Mouse (Mus musculus): Measurements from ENCODE around the gene Anapc4. TPM values are rescaled to one million over a fixed set of nuclear protein-coding genes. Genes with fewer than 3 reads are reported as not detected.

Gene Anapc4
- polyA plus RNA-seq, 1 experiment from 2014 or later: 17.6 TPM

GRCm38 (mm10) chr5:52864446-52864845 lies 30.6 kb downstream of the Anapc4 start:
- TF ChIP-seq CTCF (IDR thresholded peaks at IDR 0.05; ENCODE audit: low read depth) (no peak), EP300 (IDR thresholded peaks at IDR 0.05; ENCODE audit: low read depth) (no peak)
- no peak for ATAC-seq
- 76% methylated on average over 8 of the region's 8 CpGs for WGBS (ENCODE audit: insufficient replicate concordance)
- H3K4me3 ChIP-seq (ENCODE audit: low read depth, low read length): no peak overlapping the region
- no peak overlapping the region for H3K4me2 ChIP-seq (ENCODE audit: low read depth, low read length)
- no peaks in the 10 kb centered on the region for H3K4me1 ChIP-seq (ENCODE audit: insufficient read depth)
- H3K36me3 ChIP-seq (replicated peaks; ENCODE audit: insufficient read depth, low read length): peaks cover 60% of the 10 kb centered on the region
- DNase-seq: no peak
- H3K27me3 ChIP-seq (ENCODE audit: insufficient read depth, low read length): no peaks in the 10 kb centered on the region
- no peaks in the 10 kb centered on the region for H3K9me3 ChIP-seq (ENCODE audit: low read length)
- H3K9ac ChIP-seq (replicated peaks): no peak overlapping the region
- H3K27ac ChIP-seq (ENCODE audit: low read depth): no peak overlapping the region

GRCm38 (mm10) chr5:52865825-52866224 lies 32.0 kb downstream of the Anapc4 start:
- no peak for ATAC-seq
- no peak overlapping the region for H3K27ac ChIP-seq (ENCODE audit: low read depth)

GRCm38 (mm10) chr5:52866361-52867155 lies 32.7 kb downstream of the Anapc4 start:
- Histone ChIP-seq H3K4me3 (ENCODE audit: low read depth, low read length) (no peak overlapping the region), H3K9me3 (ENCODE audit: low read length) (no peaks in the 10 kb centered on the region), H3K9ac (replicated peaks) (no peak overlapping the region), H3K4me2 (ENCODE audit: low read depth, low read length) (no peak overlapping the region), H3K36me3 (replicated peaks; ENCODE audit: insufficient read depth, low read length) (peaks cover 43% of the 10 kb centered on the region), H3K27me3 (ENCODE audit: insufficient read depth, low read length) (no peaks in the 10 kb centered on the region), H3K27ac (ENCODE audit: low read depth) (no peak overlapping the region), H3K4me1 (ENCODE audit: insufficient read depth) (no peaks in the 10 kb centered on the region)
- DNase-seq (no peak), ATAC-seq (no peak)
- TF ChIP-seq EP300 (IDR thresholded peaks at IDR 0.05; ENCODE audit: low read depth) (no peak), CTCF (IDR thresholded peaks at IDR 0.05; ENCODE audit: low read depth) (no peak)
- WGBS (ENCODE audit: insufficient replicate concordance): 84% methylated on average over 18 of the region's 18 CpGs

More at GRCm38 (mm10) chr5:52865825-52866224, 32.0 kb downstream of the Anapc4 start:
- no peaks in the 10 kb centered on the region for H3K9me3 ChIP-seq (ENCODE audit: low read length)
- TF ChIP-seq EP300 (IDR thresholded peaks at IDR 0.05; ENCODE audit: low read depth) (no peak), CTCF (IDR thresholded peaks at IDR 0.05; ENCODE audit: low read depth) (no peak)
- H3K36me3 ChIP-seq (replicated peaks; ENCODE audit: insufficient read depth, low read length): peaks cover 50% of the 10 kb centered on the region
- no peaks in the 10 kb centered on the region for H3K27me3 ChIP-seq (ENCODE audit: insufficient read depth, low read length)
- H3K4me1 ChIP-seq (ENCODE audit: insufficient read depth): no peaks in the 10 kb centered on the region
- peak; percentile 41 for DNase-seq
- no peak overlapping the region for H3K4me2 ChIP-seq (ENCODE audit: low read depth, low read length)
- H3K4me3 ChIP-seq (ENCODE audit: low read depth, low read length): no peak overlapping the region
- 74% methylated on average over 9 of the region's 9 CpGs for WGBS (ENCODE audit: insufficient replicate concordance)
- no peak overlapping the region for H3K9ac ChIP-seq (replicated peaks)

GRCm38 (mm10) chr5:52868918-52869703 lies 35.3 kb downstream of the Anapc4 start:
- peaks cover 27% of the 10 kb centered on the region for H3K36me3 ChIP-seq (replicated peaks; ENCODE audit: insufficient read depth, low read length)
- no peak overlapping the region for H3K4me3 ChIP-seq (ENCODE audit: low read depth, low read length)
- H3K27me3 ChIP-seq (ENCODE audit: insufficient read depth, low read length): no peaks in the 10 kb centered on the region
- no peak overlapping the region for H3K9ac ChIP-seq (replicated peaks)
- no peak overlapping the region for H3K27ac ChIP-seq (ENCODE audit: low read depth)
- DNase-seq (no peak), ATAC-seq (no peak)
- no peak overlapping the region for H3K4me2 ChIP-seq (ENCODE audit: low read depth, low read length)
- no peaks in the 10 kb centered on the region for H3K9me3 ChIP-seq (ENCODE audit: low read length)
- no peak for TF ChIP-seq CTCF (IDR thresholded peaks at IDR 0.05; ENCODE audit: low read depth)
- TF ChIP-seq EP300 (IDR thresholded peaks at IDR 0.05; ENCODE audit: low read depth): no peak
- no peaks in the 10 kb centered on the region for H3K4me1 ChIP-seq (ENCODE audit: insufficient read depth)
- 85% methylated on average over 12 of the region's 12 CpGs for WGBS (ENCODE audit: insufficient replicate concordance)

- 41% methylated on average over 1 of the region's 1 CpGs for WGBS (ENCODE audit: insufficient replicate concordance)
- Histone ChIP-seq H3K4me3 (ENCODE audit: low read depth, low read length) (no peak overlapping the region), H3K4me1 (ENCODE audit: insufficient read depth) (no peaks in the 10 kb centered on the region), H3K27ac (ENCODE audit: low read depth) (no peak overlapping the region), H3K9ac (replicated peaks) (no peak overlapping the region), H3K9me3 (ENCODE audit: low read length) (no peaks in the 10 kb centered on the region), H3K4me2 (ENCODE audit: low read depth, low read length) (no peak overlapping the region), H3K36me3 (replicated peaks; ENCODE audit: insufficient read depth, low read length) (peaks cover 10% of the 10 kb centered on the region), H3K27me3 (ENCODE audit: insufficient read depth, low read length) (no peaks in the 10 kb centered on the region)
- no peak for TF ChIP-seq EP300 (IDR thresholded peaks at IDR 0.05; ENCODE audit: low read depth)
- DNase-seq: no peak
- no peak for ATAC-seq
Measured at GRCm38 (mm10) chr5:52871461-52871860, 37.6 kb downstream of the Anapc4 start.

- Histone ChIP-seq H3K36me3 (replicated peaks; ENCODE audit: insufficient read depth, low read length) (0 out of 2 replicates have a peak, but pooled peaks cover 5% of the 10 kb centered on the region), H3K4me1 (ENCODE audit: insufficient read depth) (no peaks in the 10 kb centered on the region), H3K4me2 (ENCODE audit: low read depth, low read length) (no peak overlapping the region), H3K27ac (ENCODE audit: low read depth) (no peak overlapping the region), H3K9me3 (ENCODE audit: low read length) (no peaks in the 10 kb centered on the region), H3K27me3 (ENCODE audit: insufficient read depth, low read length) (no peaks in the 10 kb centered on the region), H3K4me3 (ENCODE audit: low read depth, low read length) (no peak overlapping the region), H3K9ac (replicated peaks) (no peak overlapping the region)
- DNase-seq (no peak), ATAC-seq (no peak)
- 82% methylated on average over 13 of the region's 13 CpGs for WGBS (ENCODE audit: insufficient replicate concordance)
- TF ChIP-seq CTCF (IDR thresholded peaks at IDR 0.05; ENCODE audit: low read depth) (no peak), EP300 (IDR thresholded peaks at IDR 0.05; ENCODE audit: low read depth) (no peak)
Measured at GRCm38 (mm10) chr5:52871986-52872385, 38.2 kb downstream of the Anapc4 start.

Measured in liver, postnatal 0 days (tissue).